Mouse (Mus musculus): ENCODE results near the gene Ankrd35. TPM values are rescaled to one million over a fixed set of nuclear protein-coding genes. Genes with fewer than 3 reads are reported as not detected.

The Ankrd35 gene
- polyA plus RNA-seq, 1 experiment = 1.8 TPM

DNA sequence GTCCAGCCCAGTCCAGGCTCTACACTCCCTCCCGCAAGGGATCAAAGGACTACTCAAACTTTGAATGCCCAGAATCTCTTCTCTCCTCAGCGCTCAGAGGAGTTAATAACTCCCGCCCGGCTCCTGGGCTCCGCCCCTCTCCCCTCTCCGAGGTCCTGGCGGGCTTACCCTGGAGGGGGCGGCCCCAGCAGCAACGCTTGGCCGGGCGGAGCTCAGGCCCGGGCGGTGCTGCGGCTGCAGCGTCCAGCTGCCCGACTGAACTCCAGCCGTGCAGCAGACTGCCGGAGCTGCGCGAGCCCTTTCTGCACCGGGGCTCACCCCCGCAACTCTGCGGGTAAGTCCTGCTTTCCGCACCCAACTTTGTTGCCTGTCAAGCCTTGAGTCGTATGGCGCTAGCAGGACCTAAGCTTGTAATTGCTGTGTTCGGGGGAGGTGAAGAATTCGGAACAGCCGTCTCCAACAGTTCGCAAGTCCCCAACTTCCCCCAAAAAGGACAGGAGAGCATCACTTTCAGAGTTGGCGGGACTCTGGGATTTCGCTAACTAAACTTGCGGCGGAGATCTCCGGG lies 26.4 kb downstream of the Ankrd35 start, which contains the start of gene Pias3:
Gene Pias3 (plus strand): TSS at position 187 of the 568 bp plus-strand sequence.
- Histone ChIP-seq H3K36me3 (ENCODE audit: control insufficient read depth, insufficient read depth, low read length) (peaks cover 11% of the 10 kb centered on the region), H3K4me1 (ENCODE audit: control insufficient read depth, insufficient read depth, insufficient read length, low read length) (0 out of 2 replicates have a peak, but pooled peaks cover 2% of the 10 kb centered on the region), H3K27ac (ENCODE audit: insufficient read depth, low read depth, low read length) (peak within 1 kb of the TSS; percentile 88), H3K4me3 (ENCODE audit: low read depth, low read length) (peak within 1 kb of the TSS; percentile 98), H3K27me3 (ENCODE audit: control insufficient read depth, insufficient read depth, low read length) (no peaks in the 10 kb centered on the region)
- TF ChIP-seq POLR2A (IDR thresholded peaks at IDR 0.05; ENCODE audit: low read depth, low read length) (no peak), CTCF (IDR thresholded peaks at IDR 0.05; ENCODE audit: extremely low read depth, insufficient read length, insufficient replicate concordance, low read depth, low read length) (no peak)
- WGBS = 1% methylated on average over 35 of the region's 35 CpGs

DNA sequence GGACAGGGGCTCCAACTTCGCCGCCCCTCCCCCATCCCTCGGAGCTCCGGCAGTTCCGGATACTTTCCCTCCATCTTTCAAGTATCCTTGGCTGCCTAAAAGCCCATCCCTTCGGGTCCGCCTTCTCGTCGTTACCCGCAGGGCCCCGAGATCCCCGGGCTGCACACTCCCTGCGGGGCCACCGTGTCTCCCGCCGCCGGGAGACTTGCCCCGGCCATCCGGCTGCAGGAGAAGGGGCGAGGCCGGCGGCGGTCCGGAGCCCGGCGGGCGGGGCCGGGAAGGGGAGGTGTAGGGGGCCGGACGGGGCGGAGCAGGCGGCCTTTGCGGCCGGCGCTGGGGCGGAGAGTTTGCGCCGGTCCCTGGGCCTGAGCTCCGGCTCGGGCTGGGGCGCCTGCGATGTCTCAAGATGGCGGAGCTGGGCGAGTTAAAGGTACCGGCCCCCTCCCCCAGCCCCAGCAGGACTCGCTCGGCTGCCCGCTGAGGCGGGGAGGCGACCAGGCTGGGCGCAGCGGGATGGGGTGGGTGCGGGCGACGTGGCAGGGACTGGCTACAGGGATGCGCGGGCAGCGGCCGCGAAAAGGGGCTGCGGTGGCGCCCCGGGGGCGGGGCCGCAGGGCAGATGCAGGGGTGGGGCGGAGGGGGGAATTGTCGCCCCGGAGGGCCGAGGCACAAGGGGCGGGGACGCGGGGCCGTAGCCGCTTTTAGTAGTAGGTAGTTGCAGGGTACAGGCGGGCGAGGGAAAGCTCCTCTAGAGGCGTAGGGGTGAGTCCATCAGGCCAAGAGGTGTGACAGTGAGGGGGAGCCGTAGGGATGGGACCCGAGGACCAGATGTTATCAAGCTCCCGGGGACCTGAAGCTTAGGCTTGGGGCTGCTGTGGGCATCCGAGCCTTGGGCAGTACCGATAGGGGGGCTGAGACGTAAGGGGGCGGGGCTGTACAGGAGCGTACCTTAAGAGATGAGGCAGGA lies 27.1 kb downstream of the Ankrd35 start:
- Histone ChIP-seq H3K4me1 (ENCODE audit: control insufficient read depth, insufficient read depth, insufficient read length, low read length) (0 out of 2 replicates have a peak, but pooled peaks cover 2% of the 10 kb centered on the region), H3K36me3 (ENCODE audit: control insufficient read depth, insufficient read depth, low read length) (peaks cover 17% of the 10 kb centered on the region), H3K4me3 (ENCODE audit: low read depth, low read length) (peak overlapping the region; percentile 98), H3K27ac (ENCODE audit: insufficient read depth, low read depth, low read length) (peak overlapping the region; percentile 88), H3K27me3 (ENCODE audit: control insufficient read depth, insufficient read depth, low read length) (no peaks in the 10 kb centered on the region)
- under 1% methylated on average over 75 of the region's 85 CpGs for WGBS
- no peak for TF ChIP-seq CTCF (IDR thresholded peaks at IDR 0.05; ENCODE audit: extremely low read depth, insufficient read length, insufficient replicate concordance, low read depth, low read length)
- peak; percentile 77 for TF ChIP-seq POLR2A (IDR thresholded peaks at IDR 0.05; ENCODE audit: low read depth, low read length)

DNA sequence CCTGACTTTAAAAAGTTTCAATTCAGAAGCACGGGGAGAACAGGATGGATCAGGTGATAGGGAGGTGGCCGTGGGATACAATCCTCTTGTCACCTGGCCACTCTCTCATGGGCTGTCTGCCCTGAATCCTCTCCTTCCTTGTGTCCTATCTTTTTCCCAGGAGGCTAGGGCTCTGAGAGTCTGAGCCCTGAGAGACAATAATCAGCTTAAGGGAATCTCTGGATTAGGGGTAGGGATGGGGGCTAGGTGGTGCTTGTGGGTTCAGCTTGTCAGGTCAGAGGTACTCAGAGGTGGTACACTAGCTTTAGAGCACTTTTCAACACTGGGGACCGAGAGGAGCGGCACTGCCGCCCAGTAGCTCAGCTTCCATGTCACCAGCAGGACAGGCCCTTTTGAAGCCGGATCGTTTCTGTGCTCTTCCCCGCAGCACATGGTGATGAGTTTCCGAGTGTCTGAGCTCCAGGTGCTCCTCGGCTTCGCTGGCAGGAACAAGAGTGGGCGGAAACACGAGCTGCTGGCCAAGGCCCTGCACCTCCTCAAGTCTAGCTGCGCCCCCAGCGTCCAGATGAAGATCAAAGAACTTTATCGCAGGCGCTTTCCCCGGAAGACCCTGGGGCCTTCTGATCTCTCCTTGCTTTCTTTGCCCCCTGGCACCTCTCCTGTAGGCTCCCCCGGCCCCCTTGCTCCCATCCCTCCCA lies 29.2 kb downstream of the Ankrd35 start:
- Histone ChIP-seq H3K4me3 (ENCODE audit: low read depth, low read length) (no peak overlapping the region), H3K27ac (ENCODE audit: insufficient read depth, low read depth, low read length) (no peak overlapping the region), H3K27me3 (ENCODE audit: control insufficient read depth, insufficient read depth, low read length) (no peaks in the 10 kb centered on the region), H3K4me1 (ENCODE audit: control insufficient read depth, insufficient read depth, insufficient read length, low read length) (no peaks in the 10 kb centered on the region), H3K36me3 (ENCODE audit: control insufficient read depth, insufficient read depth, low read length) (peaks cover 30% of the 10 kb centered on the region)
- TF ChIP-seq CTCF (IDR thresholded peaks at IDR 0.05; ENCODE audit: extremely low read depth, insufficient read length, insufficient replicate concordance, low read depth, low read length) = no peak
- no peak for TF ChIP-seq POLR2A (IDR thresholded peaks at IDR 0.05; ENCODE audit: low read depth, low read length)
- WGBS = 82% methylated on average over 19 of the region's 19 CpGs

DNA sequence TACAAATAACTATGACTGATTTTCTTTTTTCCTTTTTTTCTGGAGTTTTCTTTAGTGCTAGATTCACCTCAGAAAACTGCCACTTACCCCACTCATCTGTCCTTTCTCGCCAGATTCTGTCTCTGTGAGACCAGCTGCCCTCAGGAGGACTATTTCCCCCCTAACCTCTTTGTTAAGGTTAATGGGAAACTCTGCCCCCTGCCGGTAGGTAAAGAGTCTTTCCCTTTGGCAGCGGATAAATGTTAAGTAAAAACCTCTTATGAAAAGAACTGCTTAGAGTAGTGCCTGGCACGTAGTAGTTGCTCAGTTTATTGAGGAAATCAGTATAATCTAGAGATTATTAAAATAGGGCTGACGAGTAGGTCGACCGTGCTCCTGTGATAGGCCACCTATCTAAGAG lies 30.4 kb downstream of the Ankrd35 start:
- Histone ChIP-seq H3K4me1 (ENCODE audit: control insufficient read depth, insufficient read depth, insufficient read length, low read length) (no peaks in the 10 kb centered on the region), H3K27me3 (ENCODE audit: control insufficient read depth, insufficient read depth, low read length) (no peaks in the 10 kb centered on the region), H3K36me3 (ENCODE audit: control insufficient read depth, insufficient read depth, low read length) (peaks cover 38% of the 10 kb centered on the region), H3K27ac (ENCODE audit: insufficient read depth, low read depth, low read length) (no peak overlapping the region), H3K4me3 (ENCODE audit: low read depth, low read length) (no peak overlapping the region)
- WGBS = 39% methylated on average over 7 of the region's 7 CpGs
- TF ChIP-seq CTCF (IDR thresholded peaks at IDR 0.05; ENCODE audit: extremely low read depth, insufficient read length, insufficient replicate concordance, low read depth, low read length) (no peak), POLR2A (IDR thresholded peaks at IDR 0.05; ENCODE audit: low read depth, low read length) (no peak)

DNA sequence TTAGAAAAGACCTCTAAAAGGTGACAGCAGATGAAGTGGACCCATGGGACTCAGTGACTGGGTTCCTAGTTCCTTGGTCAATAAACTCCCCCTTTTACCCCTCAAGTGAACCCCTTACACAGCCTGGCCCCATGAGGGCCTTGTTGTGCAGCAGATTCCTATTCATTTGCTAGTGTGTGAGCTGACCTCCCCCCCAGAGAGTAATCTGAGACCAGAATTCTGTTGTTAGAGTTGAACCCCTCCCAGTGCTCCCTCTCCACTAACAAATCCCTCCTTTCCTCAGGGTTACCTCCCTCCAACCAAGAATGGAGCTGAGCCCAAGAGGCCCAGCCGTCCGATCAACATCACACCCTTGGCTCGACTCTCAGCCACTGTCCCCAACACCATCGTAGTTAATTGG lies 31.1 kb downstream of the Ankrd35 start:
- TF ChIP-seq POLR2A (IDR thresholded peaks at IDR 0.05; ENCODE audit: low read depth, low read length) = no peak
- no peak for TF ChIP-seq CTCF (IDR thresholded peaks at IDR 0.05; ENCODE audit: extremely low read depth, insufficient read length, insufficient replicate concordance, low read depth, low read length)
- Histone ChIP-seq H3K27ac (ENCODE audit: insufficient read depth, low read depth, low read length) (no peak overlapping the region), H3K4me1 (ENCODE audit: control insufficient read depth, insufficient read depth, insufficient read length, low read length) (no peaks in the 10 kb centered on the region), H3K27me3 (ENCODE audit: control insufficient read depth, insufficient read depth, low read length) (no peaks in the 10 kb centered on the region), H3K4me3 (ENCODE audit: low read depth, low read length) (no peak overlapping the region), H3K36me3 (ENCODE audit: control insufficient read depth, insufficient read depth, low read length) (peaks cover 38% of the 10 kb centered on the region)
- WGBS = 92% methylated on average over 4 of the region's 4 CpGs

GRCm38 (mm10) chr3:96704778-96705177 lies 34.8 kb downstream of the Ankrd35 start:
- WGBS = 73% methylated on average over 11 of the region's 11 CpGs
- no peak overlapping the region for H3K4me3 ChIP-seq (ENCODE audit: low read depth, low read length)
- peaks cover 7% of the 10 kb centered on the region for H3K4me1 ChIP-seq (ENCODE audit: control insufficient read depth, insufficient read depth, insufficient read length, low read length)
- peaks cover 37% of the 10 kb centered on the region for H3K36me3 ChIP-seq (ENCODE audit: control insufficient read depth, insufficient read depth, low read length)
- TF ChIP-seq POLR2A (IDR thresholded peaks at IDR 0.05; ENCODE audit: low read depth, low read length) (no peak), CTCF (IDR thresholded peaks at IDR 0.05; ENCODE audit: extremely low read depth, insufficient read length, insufficient replicate concordance, low read depth, low read length) (0 out of 2 replicates have a peak, but pooled peaks have one; percentile 45)
- no peaks in the 10 kb centered on the region; the same call in 1 of the 2 replicates for H3K27me3 ChIP-seq (ENCODE audit: control insufficient read depth, insufficient read depth, low read length)
- H3K27ac ChIP-seq (ENCODE audit: insufficient read depth, low read depth, low read length) = no peak overlapping the region

All from small intestine, adult 2 months (tissue).